Mouse (Mus musculus): Measurements from ENCODE around the gene Pabpn1. TPM values are rescaled to one million over a fixed set of nuclear protein-coding genes. Genes with fewer than 3 reads are reported as not detected.
"Not testable (repeated sequence)": the region's sequence is repeated elsewhere in the genome, so short reads cannot be mapped to it uniquely, and the experiment has no call there.

Gene Pabpn1
- total and polyA plus RNA-seq, 3 experiments = 80.4 to 196 (median 167) TPM

DNA sequence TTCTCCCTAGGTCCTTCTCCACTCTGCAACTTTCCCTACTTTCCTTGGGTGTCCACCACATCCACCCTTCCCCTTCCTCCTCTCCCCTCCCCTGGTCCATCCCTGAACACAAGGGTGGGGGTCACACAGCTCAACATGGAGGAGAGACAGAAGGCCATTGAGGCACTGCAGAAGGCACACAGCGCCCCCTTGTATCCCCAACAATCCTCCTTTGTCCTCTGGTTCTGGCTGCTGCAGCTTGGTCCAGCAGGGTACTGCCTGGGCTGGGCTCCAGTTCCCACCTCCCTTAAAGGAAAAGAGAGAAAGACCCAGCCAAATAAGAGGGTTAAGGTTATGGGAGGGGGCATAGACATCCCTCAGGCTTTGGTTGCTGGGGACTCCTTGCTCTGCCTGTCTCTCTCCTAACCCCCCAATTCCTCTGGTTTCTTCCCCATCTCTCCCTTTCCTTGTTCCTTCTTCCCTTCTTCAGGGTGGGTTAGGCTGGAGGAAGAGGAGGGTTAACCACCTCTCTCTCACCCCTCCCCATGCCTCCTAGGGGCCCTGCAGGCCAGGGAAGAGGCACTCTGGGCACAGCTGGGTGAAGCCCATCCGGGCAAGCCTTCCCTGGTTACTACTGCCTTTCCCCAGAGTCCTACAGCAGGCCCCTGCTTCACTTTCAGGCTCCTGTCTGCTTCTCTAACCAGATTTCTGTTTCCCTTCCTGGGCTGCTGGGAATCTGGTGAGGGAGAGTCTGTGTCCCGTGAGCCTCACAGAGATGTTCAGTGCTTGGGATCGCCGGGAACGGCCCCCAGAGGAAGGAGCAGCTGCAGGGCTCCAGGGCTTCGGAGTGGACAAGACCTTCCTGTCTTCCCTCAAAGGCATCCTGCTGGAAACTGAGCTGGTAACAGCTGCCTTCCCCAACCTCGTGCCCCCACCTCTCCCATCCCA is 43.9 kb downstream of the Pabpn1 start, which contains the start of gene Cmtm5:
Gene Cmtm5 (plus strand): TSS at position 358 of the 927 bp plus-strand sequence.
- DNase-seq = no peak

DNA sequence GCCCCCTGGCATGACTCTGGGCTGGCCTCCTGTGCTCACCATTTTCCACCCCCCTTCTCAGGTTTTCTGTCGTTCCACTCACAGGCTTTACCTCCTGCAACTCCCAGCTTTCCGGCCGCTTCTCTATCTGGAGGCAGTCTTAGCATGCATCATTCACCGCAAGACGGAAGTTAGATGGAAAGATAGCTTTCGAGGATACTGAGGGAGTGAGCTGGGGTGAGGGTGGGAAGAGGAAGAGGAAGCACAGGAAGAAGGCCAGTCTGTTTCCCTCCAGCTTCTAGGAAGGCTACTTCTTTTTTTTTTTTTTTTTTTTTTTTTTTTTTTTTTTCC is 44.5 kb downstream of the Pabpn1 start:
- DNase-seq = no peak

DNA sequence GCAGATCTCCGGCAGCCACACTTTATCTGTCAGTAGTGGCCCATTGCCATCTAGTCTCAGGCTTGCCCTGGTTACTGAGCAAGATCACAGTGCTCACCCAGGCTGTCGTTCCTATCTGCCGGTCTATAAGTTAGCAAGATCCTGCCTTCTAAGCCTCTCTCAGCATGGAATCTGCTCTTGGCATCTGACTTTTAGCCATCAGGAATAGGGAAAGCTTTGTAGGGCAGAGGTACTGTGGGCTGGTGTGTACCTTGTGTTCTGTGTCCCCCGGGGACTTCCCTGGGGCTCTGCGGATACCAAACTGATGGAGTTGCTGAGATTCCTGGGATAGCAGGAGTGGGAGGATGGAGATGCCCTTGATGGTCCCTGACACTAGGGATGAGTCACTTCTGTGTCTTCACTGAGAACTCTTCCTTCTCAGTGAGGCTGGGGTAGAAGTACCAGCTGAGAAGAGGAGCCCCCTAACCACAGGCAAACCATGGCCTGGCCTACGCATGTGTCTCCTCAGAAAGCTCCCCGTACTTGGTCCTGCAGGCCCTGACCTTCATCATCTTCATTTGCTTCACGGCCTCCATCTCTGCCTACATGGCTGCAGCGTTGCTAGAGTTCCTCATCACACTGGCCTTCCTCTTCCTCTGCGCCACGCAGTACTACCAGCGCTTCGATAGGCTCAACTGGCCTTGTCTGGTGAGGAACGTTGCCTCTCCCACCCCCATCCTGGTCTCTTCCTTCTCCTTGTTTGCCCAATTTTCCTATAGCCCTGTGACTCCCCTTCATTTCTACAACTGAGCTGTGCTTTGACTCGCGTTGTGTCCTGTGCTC is 45.3 kb downstream of the Pabpn1 start:
- no peak for DNase-seq

DNA sequence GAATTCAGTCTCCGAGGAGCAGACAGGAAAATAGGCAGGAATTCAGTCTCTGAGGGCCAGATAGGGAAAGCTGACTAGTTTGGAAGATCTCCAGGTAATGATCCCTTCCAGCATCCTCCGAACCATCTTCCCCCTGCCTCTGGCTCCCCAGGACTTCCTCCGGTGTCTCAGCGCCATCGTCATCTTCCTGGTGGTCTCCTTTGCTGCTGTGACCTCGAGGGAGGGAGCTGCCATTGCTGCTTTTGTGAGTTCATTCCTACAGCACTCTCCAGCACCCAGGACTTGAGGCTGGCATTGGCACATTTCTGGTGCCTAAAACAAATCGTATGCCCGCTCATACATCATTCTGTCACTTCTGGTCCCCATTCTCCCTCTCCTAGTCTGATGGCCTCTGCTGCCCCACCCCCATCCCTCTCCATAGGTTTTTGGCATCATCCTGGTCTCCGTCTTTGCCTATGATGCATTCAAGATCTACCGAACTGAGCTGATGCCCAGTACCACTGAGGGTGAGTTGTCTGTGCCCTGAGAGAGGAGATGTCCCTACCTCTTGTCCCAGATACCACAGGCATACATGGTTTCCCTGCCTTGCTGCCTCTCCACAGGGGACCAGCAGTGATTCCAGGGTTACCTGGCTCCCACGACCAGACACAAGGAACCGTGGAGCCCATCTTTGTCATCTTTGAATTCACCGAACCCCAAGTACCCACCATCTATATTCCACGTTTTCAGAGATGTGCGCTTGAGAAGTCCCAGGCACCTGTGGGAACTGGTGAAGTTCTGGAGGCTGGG is 46.3 kb downstream of the Pabpn1 start:
- no peak for DNase-seq

DNA sequence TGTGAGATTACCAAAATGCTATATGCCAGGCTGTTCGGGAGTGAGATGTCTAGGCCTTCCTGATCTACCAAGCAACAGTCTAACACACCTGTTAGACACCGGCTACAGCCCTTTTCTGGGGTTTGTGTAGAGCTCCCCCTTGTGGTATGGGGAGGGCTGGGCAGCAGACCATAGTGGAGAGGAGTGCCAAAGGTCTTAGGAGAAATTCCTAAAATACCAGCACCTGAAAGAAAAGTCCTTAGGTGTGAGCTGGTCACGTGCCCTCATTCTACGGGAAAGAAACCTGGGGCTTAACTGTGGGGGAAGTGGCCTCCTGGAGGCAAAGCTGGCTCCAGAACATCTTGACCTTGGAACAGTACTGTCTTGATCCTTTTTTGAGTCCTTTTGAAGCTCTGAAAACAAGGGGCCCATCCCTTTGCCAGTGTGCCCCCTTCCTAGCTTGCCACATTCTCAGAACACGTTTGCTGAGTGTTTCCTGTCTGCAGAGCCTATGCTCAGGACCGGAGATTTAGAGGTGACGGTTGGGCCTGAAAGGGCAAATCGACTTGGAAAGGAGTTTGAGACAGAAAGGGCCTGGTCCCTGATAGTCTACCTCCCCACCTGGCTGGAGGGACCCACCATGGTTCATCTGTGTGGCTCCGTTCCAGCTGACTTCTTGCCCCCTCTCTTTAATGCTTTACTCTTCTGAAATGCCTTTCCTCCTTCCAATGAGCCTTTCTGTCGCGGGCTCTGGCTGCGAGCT is 47.3 kb downstream of the Pabpn1 start:
- peak; percentile 66 for DNase-seq

DNA sequence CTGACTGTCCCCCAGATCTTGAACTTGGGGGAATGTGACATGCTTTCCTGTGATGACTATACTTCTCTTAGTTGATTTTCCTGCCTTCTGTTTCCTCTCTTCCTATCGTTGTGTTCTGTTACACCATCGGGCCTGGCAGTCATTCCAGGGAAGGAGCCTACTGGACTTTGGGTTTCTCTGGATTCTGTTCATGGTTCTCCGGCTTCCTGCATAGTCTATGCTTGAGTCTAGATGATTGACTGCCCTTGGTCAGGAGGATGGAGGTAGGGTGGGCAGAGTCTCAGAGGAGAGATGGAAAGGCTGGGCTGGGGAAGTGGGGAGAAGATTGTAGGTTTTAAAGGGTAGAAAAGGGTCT is 47.9 kb downstream of the Pabpn1 start:
- DNase-seq = no peak

DNA sequence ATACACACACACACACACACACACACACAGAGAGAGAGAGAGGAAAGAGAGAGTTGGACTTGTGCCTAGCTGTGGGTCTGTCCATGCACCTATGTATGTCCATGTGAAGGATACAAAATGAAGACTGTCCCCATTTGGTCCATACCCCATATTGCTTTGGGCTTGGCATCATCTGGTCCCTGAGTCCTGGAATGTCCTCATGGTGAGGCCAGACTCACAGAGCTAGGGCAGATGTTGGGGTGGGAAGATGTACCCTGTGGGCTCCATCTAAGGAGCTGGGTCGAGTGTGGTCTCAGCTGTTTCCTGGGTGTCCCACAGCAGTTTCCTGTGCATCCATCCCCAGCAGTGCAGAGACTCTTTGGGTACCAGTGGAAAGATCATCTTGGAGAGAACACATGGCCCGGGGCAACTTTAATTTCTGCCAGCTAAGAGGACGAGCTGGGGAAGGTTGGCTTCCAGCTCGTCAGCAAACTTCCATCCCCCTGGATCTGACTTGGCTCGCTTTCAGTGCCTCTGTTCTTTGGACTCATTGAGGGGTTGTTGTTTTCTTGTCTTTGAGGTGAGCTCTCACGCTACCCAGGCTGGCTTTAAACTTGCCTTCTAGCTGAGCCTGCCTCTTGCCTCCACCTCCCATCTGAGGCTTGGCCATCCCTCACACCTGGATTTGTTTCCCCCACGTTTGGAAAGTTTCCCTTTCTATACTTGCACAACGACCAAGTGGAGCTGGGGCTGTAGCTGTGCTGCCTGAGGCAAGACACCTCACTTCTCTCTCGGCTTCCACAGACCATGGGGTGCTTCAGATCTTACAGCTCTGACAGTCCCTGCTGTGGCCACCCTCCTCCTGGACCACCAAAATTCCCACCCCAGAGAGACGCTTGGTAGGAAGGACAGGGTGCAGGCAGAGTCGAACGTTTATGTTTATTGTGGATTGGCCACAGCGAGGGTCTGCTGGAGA is 49.0 kb downstream of the Pabpn1 start:
- no peak for DNase-seq

DNA sequence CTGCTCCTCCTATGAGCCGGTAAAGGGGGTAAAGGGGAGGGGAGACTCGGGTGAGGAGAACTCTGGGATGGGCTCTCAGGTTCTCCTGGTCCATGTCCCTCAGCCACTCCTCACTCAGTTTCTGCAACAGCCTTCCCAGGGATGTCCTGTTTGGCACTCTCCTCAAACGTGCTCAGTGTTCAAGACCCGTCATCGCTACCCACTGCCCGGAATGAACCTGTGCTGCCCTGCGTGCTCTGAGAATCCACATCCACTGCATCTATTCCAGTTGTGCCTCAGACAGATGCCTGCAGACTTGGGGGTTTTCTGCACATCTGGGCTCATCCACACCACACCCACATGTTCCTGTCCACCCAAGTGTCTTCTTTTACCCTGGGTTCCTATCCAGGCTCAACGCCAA is 50.2 kb downstream of the Pabpn1 start:
- DNase-seq = no peak

DNA sequence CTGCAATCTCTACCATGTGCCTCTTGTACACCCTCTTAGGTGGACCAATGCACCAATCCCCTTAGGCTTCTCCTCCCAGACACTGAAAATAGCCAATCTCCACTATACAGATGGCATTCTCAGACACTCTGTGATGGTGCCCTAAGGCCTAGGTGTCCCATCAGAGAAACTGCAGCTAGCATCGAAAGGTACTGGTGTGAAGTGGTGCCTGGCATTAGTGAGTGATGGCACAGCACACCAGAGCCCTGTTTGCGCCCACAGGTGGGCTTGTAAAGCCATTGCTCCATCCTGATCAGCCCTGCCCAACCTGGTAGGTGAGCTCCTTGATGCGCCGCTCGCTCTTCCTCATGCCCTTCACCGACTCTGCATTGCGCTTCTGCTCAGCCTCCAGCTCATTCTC is 51.7 kb downstream of the Pabpn1 start:
- no peak for DNase-seq

DNA sequence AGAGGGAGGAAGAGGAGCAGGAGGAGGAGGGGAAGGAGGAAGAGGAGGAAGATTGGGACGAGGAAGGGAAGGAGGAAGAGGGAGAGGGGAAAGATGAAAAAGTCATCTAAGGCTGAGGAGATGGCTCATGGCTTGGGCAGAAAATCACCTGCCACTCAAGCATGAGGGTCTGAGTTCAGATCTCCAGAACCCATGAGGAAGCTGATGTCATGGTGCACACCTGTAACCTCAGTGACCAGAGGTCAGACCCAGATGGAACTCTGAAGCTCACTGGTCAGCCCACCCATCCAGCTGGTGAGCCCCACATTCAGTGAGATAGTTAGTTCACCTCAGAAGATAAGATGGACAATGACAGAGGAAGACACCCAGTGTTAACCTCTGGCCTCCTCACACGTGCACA is 52.6 kb downstream of the Pabpn1 start:
- no peak for DNase-seq

DNA sequence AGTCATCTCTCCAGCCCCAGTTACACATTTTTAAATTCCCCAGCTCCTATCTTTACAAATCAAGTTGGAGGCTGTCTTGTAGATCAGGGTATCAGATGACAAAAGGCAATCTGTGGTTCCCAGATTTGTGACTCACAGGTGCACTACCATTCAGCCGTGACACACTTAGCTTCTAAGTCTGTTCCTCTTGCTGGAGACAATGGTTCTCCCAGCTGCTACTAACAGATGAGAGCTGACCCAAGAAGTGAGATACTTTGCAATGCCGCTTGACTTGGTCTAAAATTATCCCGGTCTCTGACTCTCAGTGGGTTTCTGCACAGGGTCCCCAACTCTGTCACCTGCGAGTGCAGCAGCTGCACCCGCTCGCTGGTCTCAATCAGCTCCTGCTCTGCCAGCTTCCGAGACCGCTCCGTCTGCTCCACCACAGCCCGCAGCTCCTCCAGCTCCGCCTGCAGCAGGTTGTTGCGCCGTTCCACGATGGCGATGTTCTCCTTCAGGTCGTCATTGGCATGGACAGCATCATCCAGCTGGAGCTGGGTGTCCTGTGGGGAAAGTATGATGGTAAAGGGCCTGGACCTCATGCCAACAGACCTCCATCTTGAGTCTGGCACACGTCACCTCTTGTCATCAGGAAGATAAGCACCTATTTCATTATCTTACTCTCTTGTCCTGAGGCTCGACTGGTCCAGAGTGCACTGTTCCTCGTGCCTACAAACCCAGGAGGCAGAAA is 53.8 kb downstream of the Pabpn1 start:
- DNase-seq = no peak

DNA sequence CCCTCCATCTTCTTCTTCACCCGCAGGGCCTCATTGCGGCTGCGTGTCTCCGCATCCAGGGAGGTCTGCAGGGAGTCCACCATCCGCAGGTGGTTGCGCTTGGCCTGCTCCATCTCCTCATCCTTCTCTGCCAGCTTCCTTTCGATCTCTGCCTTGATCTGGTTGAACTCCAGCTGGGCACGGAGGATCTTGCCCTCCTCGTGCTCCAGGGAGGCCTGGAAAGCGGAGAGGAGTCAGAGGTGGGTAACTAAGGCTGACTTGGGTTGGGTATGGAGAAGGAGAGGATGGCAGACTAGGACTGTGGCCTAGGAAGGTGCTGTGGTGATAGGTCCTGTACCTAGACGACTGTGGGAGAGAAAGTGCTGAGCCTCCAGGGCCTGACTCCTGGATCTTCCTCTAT is 54.7 kb downstream of the Pabpn1 start:
- not testable (repeated sequence) for DNase-seq

Other genes with a start within 250 kb of the Pabpn1 start
- 10 to 100 TPM; 39.8 to 41.7 TPM for gene 1700123O20Rik, start 206.3 kb upstream of the Pabpn1 start, total RNA-seq (2021)
- 52.7 and 81.0 TPM in 2 replicates for gene 1700123O20Rik, start 206.3 kb upstream of the Pabpn1 start, polyA plus RNA-seq (2012; rRNA removed)
- 100 to 1,000 TPM; 120 to 177 TPM for gene Acin1, start 205.6 kb upstream of the Pabpn1 start, total RNA-seq (2021)
- 93.0 and 109 TPM in 2 replicates for gene Acin1, start 205.6 kb upstream of the Pabpn1 start, polyA plus RNA-seq (2012; rRNA removed)
- gene Gm29776, start 193.7 kb upstream of the Pabpn1 start, total RNA-seq (2021) = not detected
- gene Gm29776, start 193.7 kb upstream of the Pabpn1 start, polyA plus RNA-seq (2012; rRNA removed) = 0.07 and 0.08 TPM in 2 replicates
- not detected for gene Cebpe, start 180.3 kb upstream of the Pabpn1 start, total RNA-seq (2021)
- gene Cebpe, start 180.3 kb upstream of the Pabpn1 start, polyA plus RNA-seq (2012; rRNA removed) = 0.18 and 0.52 TPM in 2 replicates
- 10 to 100 TPM; 24.7 to 74.6 TPM for gene Slc7a8, start 110.6 kb upstream of the Pabpn1 start, total RNA-seq (2021)
- 31.9 and 52.9 TPM in 2 replicates for gene Slc7a8, start 110.6 kb upstream of the Pabpn1 start, polyA plus RNA-seq (2012; rRNA removed)
- 1 to 10 TPM in 1 of 2 experiments, under 1 TPM in 1; 0.35 to 1.5 TPM for gene Rnf212b, start 78.4 kb upstream of the Pabpn1 start, total RNA-seq (2021)
- gene Rnf212b, start 78.4 kb upstream of the Pabpn1 start, polyA plus RNA-seq (2012; rRNA removed) = 0.22 and 0.24 TPM in 2 replicates
- 10 to 100 TPM; 12.1 to 18.8 TPM for gene Homez, start 21.5 kb upstream of the Pabpn1 start, total RNA-seq (2021)
- gene Homez, start 21.5 kb upstream of the Pabpn1 start, polyA plus RNA-seq (2012; rRNA removed) = 3.5 and 4.1 TPM in 2 replicates
- 10 to 100 TPM; 13.0 to 19.6 TPM for gene Ppp1r3e, start 14.9 kb upstream of the Pabpn1 start, total RNA-seq (2021)
- 41.8 and 45.9 TPM in 2 replicates for gene Ppp1r3e, start 14.9 kb upstream of the Pabpn1 start, polyA plus RNA-seq (2012; rRNA removed)
- gene Bcl2l2, start 9.1 kb upstream of the Pabpn1 start, total RNA-seq (2021) = 10 to 100 TPM; 42.6 to 57.7 TPM
- 43.3 and 45.1 TPM in 2 replicates for gene Bcl2l2, start 9.1 kb upstream of the Pabpn1 start, polyA plus RNA-seq (2012; rRNA removed)
- 1 to 10 TPM in 1 of 2 experiments, not detected in 1; 7.1 TPM for gene Gm20521, start 9.1 kb upstream of the Pabpn1 start, total RNA-seq (2021)
- 37.6 and 42.4 TPM in 2 replicates for gene Gm20521, start 9.1 kb upstream of the Pabpn1 start, polyA plus RNA-seq (2012; rRNA removed)
- gene Slc22a17, start 20.6 kb downstream of the Pabpn1 start, total RNA-seq (2021) = 10 to 100 TPM; 24.9 to 45.1 TPM
- gene Slc22a17, start 20.6 kb downstream of the Pabpn1 start, polyA plus RNA-seq (2012; rRNA removed) = 191 and 246 TPM in 2 replicates
- gene Efs, start 33.6 kb downstream of the Pabpn1 start, total RNA-seq (2021) = 1 to 10 TPM; 1.9 to 4.9 TPM
- 7.7 and 11.4 TPM in 2 replicates for gene Efs, start 33.6 kb downstream of the Pabpn1 start, polyA plus RNA-seq (2012; rRNA removed)
- gene Il25, start 40.2 kb downstream of the Pabpn1 start, total RNA-seq (2021) = not detected
- 0.12 and 0.17 TPM in 2 replicates for gene Il25, start 40.2 kb downstream of the Pabpn1 start, polyA plus RNA-seq (2012; rRNA removed)
- under 1 TPM in 1 of 2 experiments, not detected in 1; 0.78 TPM for gene Cmtm5, start 43.8 kb downstream of the Pabpn1 start, total RNA-seq (2021)
- gene Cmtm5, start 43.8 kb downstream of the Pabpn1 start, polyA plus RNA-seq (2012; rRNA removed) = 1.9 and 2.9 TPM in 2 replicates
- not detected for gene Myh6, start 74.4 kb downstream of the Pabpn1 start, total RNA-seq (2021)
- gene Myh6, start 74.4 kb downstream of the Pabpn1 start, polyA plus RNA-seq (2012; rRNA removed) = not detected in 2 replicates
- not detected for gene Gm17428, start 84.4 kb downstream of the Pabpn1 start, total RNA-seq (2021)
- gene Gm17428, start 84.4 kb downstream of the Pabpn1 start, polyA plus RNA-seq (2012; rRNA removed) = not detected in 2 replicates
- gene Myh7, start 102.1 kb downstream of the Pabpn1 start, total RNA-seq (2021) = not detected
- not detected in 2 replicates for gene Myh7, start 102.1 kb downstream of the Pabpn1 start, polyA plus RNA-seq (2012; rRNA removed)
- 10 to 100 TPM; 36.0 TPM for gene Ngdn, start 123.0 kb downstream of the Pabpn1 start, total RNA-seq (2021)
- 2.7 and 2.9 TPM in 2 replicates for gene Ngdn, start 123.0 kb downstream of the Pabpn1 start, polyA plus RNA-seq (2012; rRNA removed)
- gene Zfhx2, start 199.8 kb downstream of the Pabpn1 start, total RNA-seq (2021) = 1 to 10 TPM; 6.3 to 7.3 TPM
- 3.0 and 4.2 TPM in 2 replicates for gene Zfhx2, start 199.8 kb downstream of the Pabpn1 start, polyA plus RNA-seq (2012; rRNA removed)
- gene Thtpa, start 202.3 kb downstream of the Pabpn1 start, total RNA-seq (2021) = 10 to 100 TPM; 11.6 to 21.6 TPM
- 6.0 and 6.7 TPM in 2 replicates for gene Thtpa, start 202.3 kb downstream of the Pabpn1 start, polyA plus RNA-seq (2012; rRNA removed)
- 10 to 100 TPM; 21.9 to 24.8 TPM for gene Ap1g2, start 214.1 kb downstream of the Pabpn1 start, total RNA-seq (2021)
- 27.3 and 30.3 TPM in 2 replicates for gene Ap1g2, start 214.1 kb downstream of the Pabpn1 start, polyA plus RNA-seq (2012; rRNA removed)
- gene Jph4, start 224.4 kb downstream of the Pabpn1 start, total RNA-seq (2021) = 1 to 10 TPM; 2.5 to 3.0 TPM
- gene Jph4, start 224.4 kb downstream of the Pabpn1 start, polyA plus RNA-seq (2012; rRNA removed) = 4.0 and 6.8 TPM in 2 replicates

Data from adrenal gland, adult 2 months (tissue).